Mouse (Mus musculus) intestine, postnatal 0 days (tissue): ENCODE results near the gene Smarcc1. TPM values are rescaled to one million over a fixed set of nuclear protein-coding genes. Genes with fewer than 3 reads are reported as not detected.

ENCODE experiments used
- ATAC-seq: fragments of 200-750 bp; cut with Nextera tagmentation; 2 replicates; pipeline ENCODE4 v1.8.0; 2017; ENCODE audit warnings: mild to moderate bottlenecking, moderate TSS enrichment, moderate library complexity
- H3K27ac ChIP-seq: fragments of 300-500 bp; sonication (generic); 2 replicates; pipeline ENCODE4 v1.5.1; 2014; ENCODE audit warnings: mild to moderate bottlenecking, low read depth, low read length, moderate library complexity
- H3K27me3 ChIP-seq: fragments of 300-500 bp; sonication (generic); replicated peaks from 2 replicates; pipeline ENCODE4 v1.6.1; 2014; ENCODE audit warnings: low read length, mixed read lengths; ENCODE audit not compliant: control insufficient read depth, insufficient read depth
- H3K36me3 ChIP-seq: fragments of 300-500 bp; sonication (generic); 2 replicates; pipeline ENCODE4 v1.6.1; 2014; ENCODE audit warnings: mild to moderate bottlenecking, moderate library complexity; ENCODE audit not compliant: control insufficient read depth, insufficient read depth
- H3K4me1 ChIP-seq: fragments of 300-500 bp; sonication (generic); replicated peaks from 2 replicates; pipeline ENCODE4 v1.6.1; 2014; ENCODE audit warnings: antibody characterized with exemption, low read length, mixed read lengths; ENCODE audit not compliant: control insufficient read depth, insufficient read depth
- H3K4me2 ChIP-seq: fragments of 300-500 bp; sonication (generic); replicated peaks from 2 replicates; pipeline ENCODE4 v1.6.1; 2014; ENCODE audit warnings: low read depth, mild to moderate bottlenecking, moderate library complexity
- H3K4me3 ChIP-seq: fragments of 300-500 bp; sonication (generic); 2 replicates; pipeline ENCODE4 v1.5.1; 2014; ENCODE audit warnings: low read depth, low read length
- H3K9ac ChIP-seq: fragments of 300-500 bp; sonication (generic); 2 replicates; pipeline ENCODE4 v1.6.1; 2014; ENCODE audit warnings: mild to moderate bottlenecking, low read depth, low read length
- H3K9me3 ChIP-seq: fragments of 300-500 bp; sonication (generic); 2 replicates; pipeline ENCODE4 v1.6.1; 2016; ENCODE audit warnings: mixed run types; ENCODE audit not compliant: control insufficient read depth
- CTCF ChIP-seq: sonication (generic); IDR thresholded peaks from 2 replicates; pipeline ENCODE4 v1.5.1; 2016; ENCODE audit warnings: low read depth, mild to moderate bottlenecking, control low read depth, antibody characterized with exemption, moderate library complexity
- WGBS: fragments of 180-500 bp; shearing (Covaris S2); extraction: QIAGEN DNeasy Blood & Tissue Kit; methylation state at CpG from one replicate; pipeline ENCODE4 v1.1.7; 2014; 5-methylcytosine and 5-hydroxymethylcytosine counted together
- polyA plus RNA-seq: library from polyadenylated mRNA; unstranded; fragments of >200 nt; fragmentation: Nextera tagmentation; extraction: Ambion mirVana; gene quantifications from 2 replicates; pipeline ENCODE4 v1.2.1, GENCODE M21; 2015

Smarcc1 gene
- polyA plus RNA-seq, 1 experiment from 2014 or later = 21.6 TPM

DNA sequence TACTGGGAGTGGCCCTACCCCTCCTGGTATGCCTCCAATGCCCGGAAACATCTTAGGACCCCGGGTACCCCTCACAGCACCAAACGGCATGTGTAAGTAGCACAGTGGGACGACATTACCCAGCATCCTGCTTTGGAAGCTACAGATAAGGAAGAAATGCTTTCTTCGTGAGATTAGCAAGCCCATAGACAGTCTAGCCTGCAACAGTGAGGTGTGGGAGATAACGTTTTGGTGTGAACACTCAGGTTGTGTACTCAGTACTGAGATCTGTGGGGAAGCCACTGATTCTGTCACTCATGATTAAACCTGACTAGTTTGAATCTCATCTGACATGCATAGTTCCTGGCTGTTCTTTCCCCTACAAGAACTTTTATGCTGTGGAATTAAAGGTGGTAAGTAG is 117.5 kb downstream of the Smarcc1 start:
- no peak for TF ChIP-seq CTCF
- Histone ChIP-seq H3K9ac (no peak overlapping the region), H3K27me3 (no peaks in the 10 kb centered on the region), H3K27ac (no peak overlapping the region; the same call in 1 of the 2 replicates), H3K4me3 (no peak overlapping the region), H3K36me3 (peaks cover 51% of the 10 kb centered on the region), H3K4me2 (no peak overlapping the region), H3K9me3 (no peaks in the 10 kb centered on the region), H3K4me1 (no peaks in the 10 kb centered on the region)
- WGBS = 94% methylated on average over 6 of the region's 6 CpGs
- no peak for ATAC-seq

DNA sequence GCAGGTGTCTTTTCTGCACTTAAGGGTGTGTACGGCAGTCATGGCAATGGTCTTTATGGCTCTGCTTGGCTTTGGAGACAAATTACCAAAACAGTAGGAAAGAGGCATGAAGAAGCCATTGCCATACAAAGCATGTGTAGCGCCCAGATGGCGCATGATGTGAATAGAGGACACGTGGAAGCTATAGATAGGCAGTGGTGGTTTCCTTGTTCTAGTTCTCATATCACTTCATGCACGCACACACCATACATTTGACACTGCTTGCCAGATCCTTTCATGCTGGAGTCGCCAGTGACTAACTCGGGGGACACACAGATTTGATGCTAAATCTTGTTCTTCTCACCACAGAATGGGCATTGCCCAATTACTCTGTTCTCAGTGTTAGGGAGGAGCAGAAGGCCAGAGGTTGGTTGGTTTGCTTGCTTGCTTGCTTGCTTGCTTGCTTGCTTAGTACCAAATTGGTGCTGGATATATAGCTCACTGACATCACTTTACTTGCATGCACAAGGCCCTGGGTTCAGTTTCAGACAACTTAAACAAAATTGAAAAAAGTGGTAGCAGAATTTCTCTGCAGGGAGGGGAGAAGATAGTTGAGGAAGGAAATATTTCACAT is 125.8 kb downstream of the Smarcc1 start, which contains the start of gene Cspg5:
Gene Cspg5, plus strand, starts transcription at position 563 of the 613 bp plus-strand sequence.
- no peak for TF ChIP-seq CTCF
- WGBS = 86% methylated on average over 7 of the region's 7 CpGs
- H3K27me3 ChIP-seq = no peaks in the 10 kb centered on the region; the same call in 1 of the 2 replicates
- no peak for ATAC-seq
- no peak within 1 kb of the TSS for H3K9ac ChIP-seq
- peak within 1 kb of the TSS; percentile 70 for H3K4me3 ChIP-seq
- H3K36me3 ChIP-seq = 0 out of 2 replicates have a peak, but pooled peaks cover 5% of the 10 kb centered on the region
- H3K4me1 ChIP-seq = peaks cover 3% of the 10 kb centered on the region; the same call in 1 of the 2 replicates
- peak within 1 kb of the TSS; percentile 100 for H3K4me2 ChIP-seq
- no peak within 1 kb of the TSS for H3K27ac ChIP-seq
- H3K9me3 ChIP-seq = no peaks in the 10 kb centered on the region

DNA sequence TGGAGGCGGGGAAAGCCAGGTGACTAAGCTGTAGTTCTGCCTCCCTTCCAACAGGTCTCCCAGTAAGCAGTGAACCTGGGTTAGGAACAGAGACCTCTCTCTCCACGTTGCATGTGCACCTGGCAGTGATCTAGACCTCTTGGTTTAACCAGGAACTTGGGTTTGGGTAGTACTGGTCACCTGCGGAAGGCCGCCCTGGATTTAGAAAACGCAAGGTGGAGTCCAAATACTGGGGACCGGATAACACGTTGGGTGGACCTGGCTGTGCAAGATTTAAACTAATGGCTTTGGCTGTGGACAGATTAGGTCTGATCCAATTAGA is 127.0 kb downstream of the Smarcc1 start:
- H3K9ac ChIP-seq = no peak overlapping the region

DNA sequence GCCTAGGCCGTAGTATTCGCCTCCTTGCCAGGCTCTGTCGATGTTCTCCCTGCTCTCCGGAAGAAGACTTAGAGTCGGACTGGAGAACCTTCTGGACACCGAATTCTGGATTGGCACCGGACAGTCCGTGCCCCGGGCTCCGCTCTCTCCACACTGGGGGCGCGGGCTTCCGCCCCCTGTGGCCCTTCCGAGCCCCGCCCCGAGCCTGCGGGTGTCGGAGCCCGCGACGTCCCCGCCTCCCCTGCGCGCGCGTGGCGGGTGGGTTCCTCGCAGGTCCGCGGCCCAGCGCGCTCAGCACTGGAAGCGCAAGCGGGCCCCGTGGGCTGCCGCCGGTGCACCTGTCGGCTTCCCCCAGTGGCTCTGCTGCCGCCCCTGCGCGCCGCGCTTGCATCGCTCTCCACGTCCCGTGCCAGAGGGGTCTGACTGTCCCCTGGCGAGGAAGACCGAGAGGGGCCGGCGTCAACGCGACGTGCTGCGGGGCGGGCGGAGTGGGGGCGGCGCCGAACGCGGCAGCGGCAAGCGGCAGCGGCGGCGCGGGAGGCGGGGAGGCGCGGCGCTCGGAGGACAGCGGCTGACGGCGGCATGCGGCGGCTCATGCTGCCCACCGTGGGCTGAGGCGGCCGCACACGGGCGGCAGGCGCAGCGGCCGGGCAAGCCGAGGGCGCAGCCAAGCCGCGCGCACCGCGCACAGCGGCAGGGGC is 127.5 kb downstream of the Smarcc1 start:
- WGBS = under 1% methylated on average over 92 of the region's 93 CpGs
- Histone ChIP-seq H3K27me3 (no peaks in the 10 kb centered on the region; the same call in 1 of the 2 replicates), H3K9me3 (no peaks in the 10 kb centered on the region), H3K9ac (peak overlapping the region; percentile 26), H3K27ac (no peak overlapping the region), H3K4me3 (peak overlapping the region; percentile 70), H3K36me3 (no peaks in the 10 kb centered on the region), H3K4me2 (peak overlapping the region; percentile 100), H3K4me1 (peaks cover 3% of the 10 kb centered on the region; the same call in 1 of the 2 replicates)
- no peak for TF ChIP-seq CTCF
- peak; percentile 31; the same call in 1 of the 2 replicates for ATAC-seq

More for the DNA sequence above, 127.0 kb downstream of the Smarcc1 start:
- 20% methylated on average over 7 of the region's 7 CpGs for WGBS
- TF ChIP-seq CTCF = 0 out of 2 replicates have a peak, but pooled peaks have one; percentile 2
- H3K4me3 ChIP-seq = peak overlapping the region; percentile 70
- no peak overlapping the region for H3K27ac ChIP-seq
- peaks cover 3% of the 10 kb centered on the region; the same call in 1 of the 2 replicates for H3K4me1 ChIP-seq
- no peaks in the 10 kb centered on the region; the same call in 1 of the 2 replicates for H3K27me3 ChIP-seq
- H3K36me3 ChIP-seq = no peaks in the 10 kb centered on the region
- H3K9me3 ChIP-seq = no peaks in the 10 kb centered on the region
- peak overlapping the region; percentile 100 for H3K4me2 ChIP-seq
- 0 out of 2 replicates have a peak, but pooled peaks have one; percentile 7 for ATAC-seq

DNA sequence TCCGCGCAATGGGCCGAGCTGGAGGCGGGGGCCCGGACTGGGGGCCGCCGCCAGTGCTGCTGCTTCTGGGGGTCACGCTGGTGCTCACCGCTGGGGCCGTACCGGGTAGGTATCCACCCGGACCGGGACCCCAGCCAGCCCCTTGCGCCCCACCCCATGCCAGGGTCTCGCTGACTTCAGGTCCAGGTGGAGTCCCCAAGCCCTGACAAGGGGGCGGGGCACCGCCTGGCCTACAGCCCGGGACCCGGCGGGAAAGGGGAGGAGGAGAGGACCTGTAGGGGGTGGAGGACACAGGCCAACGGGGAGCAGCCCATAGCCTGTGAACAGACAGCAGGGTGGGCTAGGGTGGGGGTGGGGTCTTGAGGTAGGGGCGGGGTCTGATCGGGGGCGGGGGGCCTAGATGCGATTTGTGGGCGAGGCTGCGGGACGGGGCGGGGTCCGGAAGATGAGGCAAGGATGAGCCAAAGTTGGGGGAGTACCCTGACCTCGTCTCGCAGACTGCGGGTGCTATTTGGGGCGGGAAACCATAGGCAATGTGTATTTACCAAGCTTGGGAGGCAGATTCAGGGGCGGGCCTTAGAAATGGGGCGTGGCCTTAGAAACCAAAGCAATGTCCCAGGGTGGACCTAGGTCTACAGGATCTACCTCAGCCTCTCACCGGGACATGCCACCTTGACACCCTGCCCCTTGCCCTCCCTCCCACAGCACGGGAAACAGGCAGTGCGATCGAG is 128.2 kb downstream of the Smarcc1 start:
- WGBS = under 1% methylated on average over 35 of the region's 40 CpGs
- ATAC-seq = peak; percentile 47

DNA sequence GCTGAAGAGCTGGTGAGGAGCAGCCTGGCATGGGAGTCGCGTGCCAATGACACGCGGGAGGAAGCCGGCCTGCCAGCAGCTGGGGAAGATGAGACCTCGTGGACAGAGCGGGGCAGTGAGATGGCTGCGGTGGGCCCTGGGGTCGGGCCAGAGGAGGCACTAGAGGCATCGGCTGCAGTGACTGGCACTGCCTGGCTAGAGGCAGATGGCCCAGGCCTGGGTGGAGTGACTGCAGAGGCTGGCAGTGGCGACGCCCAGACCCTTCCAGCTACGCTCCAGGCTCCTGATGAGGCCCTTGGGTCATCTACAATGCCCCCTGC is 128.8 kb downstream of the Smarcc1 start:
- 0 out of 2 replicates have a peak, but pooled peaks have one; percentile 14 for ATAC-seq

More for the DNA sequence above, 128.2 kb downstream of the Smarcc1 start:
- Histone ChIP-seq H3K9me3 (no peaks in the 10 kb centered on the region), H3K27me3 (no peaks in the 10 kb centered on the region; the same call in 1 of the 2 replicates), H3K27ac (no peak overlapping the region), H3K4me2 (peak overlapping the region; percentile 100), H3K4me1 (peaks cover 3% of the 10 kb centered on the region; the same call in 1 of the 2 replicates), H3K4me3 (peak overlapping the region; percentile 70), H3K9ac (peak overlapping the region; percentile 26), H3K36me3 (no peaks in the 10 kb centered on the region)
- no peak for TF ChIP-seq CTCF

More for the DNA sequence above, 128.8 kb downstream of the Smarcc1 start:
- H3K9ac ChIP-seq = 0 out of 2 replicates have a peak overlapping the region, but pooled peaks have one; percentile 26
- peaks cover 3% of the 10 kb centered on the region; the same call in 1 of the 2 replicates for H3K4me1 ChIP-seq
- no peaks in the 10 kb centered on the region for H3K9me3 ChIP-seq
- peak overlapping the region; percentile 70 for H3K4me3 ChIP-seq
- no peak for TF ChIP-seq CTCF
- H3K27me3 ChIP-seq = no peaks in the 10 kb centered on the region; the same call in 1 of the 2 replicates
- peak overlapping the region; percentile 100 for H3K4me2 ChIP-seq
- no peaks in the 10 kb centered on the region for H3K36me3 ChIP-seq
- WGBS = 32% methylated on average over 13 of the region's 13 CpGs
- H3K27ac ChIP-seq = no peak overlapping the region
